Mouse (Mus musculus) heart, embryonic 10.5 days (tissue): ENCODE data around the gene Rad23a. TPM values are rescaled to one million over a fixed set of nuclear protein-coding genes. Genes with fewer than 3 reads are reported as not detected.
A peak's percentile ranks its signal among the peaks of the same experiment; 100 is the strongest.

Experiments used
- DNase-seq: peaks from one replicate; pipeline ENCODE4 v3.0.0-alpha.2; 2017; ENCODE audit warnings: low spot score
- H3K27ac ChIP-seq: fragments of 300-500 bp; sonication (generic); 2 replicates; pipeline ENCODE4 v1.5.1; 2016; ENCODE audit warnings: mild to moderate bottlenecking
- H3K27me3 ChIP-seq: fragments of 300-500 bp; sonication (generic); 2 replicates; pipeline ENCODE4 v1.6.1; 2016; ENCODE audit warnings: mild to moderate bottlenecking; ENCODE audit not compliant: poor library complexity, insufficient read depth, severe bottlenecking
- H3K36me3 ChIP-seq: fragments of 300-500 bp; sonication (generic); 2 replicates; pipeline ENCODE4 v1.6.1; 2016; ENCODE audit warnings: mild to moderate bottlenecking, moderate library complexity
- H3K4me1 ChIP-seq: fragments of 300-500 bp; sonication (generic); 2 replicates; pipeline ENCODE4 v1.6.1; 2016; ENCODE audit warnings: mild to moderate bottlenecking
- H3K4me3 ChIP-seq: fragments of 300-500 bp; sonication (generic); 2 replicates; pipeline ENCODE4 v1.5.1; 2016; ENCODE audit warnings: mild to moderate bottlenecking, moderate library complexity
- H3K9me3 ChIP-seq: fragments of 300-500 bp; sonication (generic); 2 replicates; pipeline ENCODE4 v1.6.1; 2016; ENCODE audit warnings: mild to moderate bottlenecking, moderate library complexity
- WGBS: fragments of 180-500 bp; shearing (Covaris S2); methylation state at CpG from one replicate; pipeline ENCODE4 v1.1.7; 2016; 5-methylcytosine and 5-hydroxymethylcytosine counted together
- polyA plus RNA-seq: library from polyadenylated mRNA; unstranded; fragments of >200 nt; fragmentation: Nextera tagmentation; extraction: Ambion mirVana; gene quantifications from 2 replicates; pipeline ENCODE4 v1.2.1, GENCODE M21; 2016

The Rad23a gene
- polyA plus RNA-seq, 1 experiment from 2014 or later = 137 TPM

DNA sequence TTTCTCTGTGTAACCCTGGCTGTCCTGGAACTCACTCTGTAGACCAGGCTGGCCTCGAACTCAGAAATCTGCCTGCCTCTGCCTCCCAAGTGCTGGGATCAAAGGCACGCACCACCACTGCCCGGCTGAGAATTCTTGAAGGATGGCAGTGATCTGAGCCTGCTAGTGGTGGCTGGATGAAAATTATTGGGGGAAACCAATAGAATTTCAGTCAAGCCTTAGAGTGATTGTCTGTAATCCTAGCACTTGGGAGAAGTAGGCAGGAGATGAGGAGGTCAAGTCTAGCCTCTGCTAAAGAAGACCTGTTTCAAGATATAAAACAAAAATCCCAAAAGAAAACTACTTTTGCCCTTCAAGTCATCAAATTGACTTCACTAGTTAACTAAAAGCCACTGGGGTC, 16.0 kb upstream of the Rad23a start:
- 89% methylated on average over 3 of the region's 3 CpGs for WGBS
- Histone ChIP-seq H3K36me3 (peaks cover 26% of the 10 kb centered on the region), H3K27ac (peak overlapping the region; percentile 96)

DNA sequence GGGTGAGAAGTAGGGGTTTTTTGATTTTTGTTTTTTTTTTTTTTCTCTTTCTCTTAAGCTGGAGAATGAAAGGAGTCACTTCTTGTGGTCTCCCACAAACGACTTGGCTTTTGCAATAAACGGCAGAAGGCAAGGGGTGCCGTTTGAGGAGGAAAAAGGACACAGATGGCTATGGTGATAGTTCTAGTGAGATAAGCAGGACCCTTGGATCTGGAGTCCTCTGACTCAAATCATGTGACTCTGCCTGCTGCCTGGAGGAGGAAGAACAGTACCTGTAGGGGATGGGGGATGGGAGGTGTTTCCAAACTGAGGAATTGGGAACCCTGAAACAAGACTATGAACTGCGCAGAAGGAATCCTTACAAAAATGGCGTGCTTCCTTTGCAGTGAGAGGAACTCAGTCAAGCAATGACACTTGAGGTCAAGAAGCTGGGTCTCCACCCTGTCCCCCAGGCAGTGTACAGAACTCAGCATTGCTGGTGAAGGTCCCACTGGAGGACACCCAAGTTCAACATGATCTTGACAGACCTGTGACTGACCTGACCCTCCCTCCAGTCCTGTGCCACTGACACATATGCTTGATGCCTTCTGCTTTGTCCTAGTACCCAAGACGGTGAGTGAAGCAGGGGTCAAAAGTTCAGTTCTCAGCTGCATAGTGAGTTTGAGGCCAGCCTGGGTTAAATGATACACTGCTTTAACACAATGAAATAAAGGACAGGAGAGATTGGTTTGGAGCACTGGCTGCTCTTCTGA, 7.4 kb upstream of the Rad23a start:
- no peak for DNase-seq
- peaks cover 26% of the 10 kb centered on the region for H3K4me1 ChIP-seq
- peak overlapping the region; percentile 97 for H3K27ac ChIP-seq
- peak overlapping the region; percentile 98 for H3K4me3 ChIP-seq
- WGBS = 37% methylated on average over 6 of the region's 6 CpGs
- H3K27me3 ChIP-seq = no peaks in the 10 kb centered on the region
- H3K36me3 ChIP-seq = peaks cover 32% of the 10 kb centered on the region
- no peaks in the 10 kb centered on the region for H3K9me3 ChIP-seq

More for the DNA sequence above, 16.0 kb upstream of the Rad23a start:
- peak overlapping the region; percentile 98 for H3K4me3 ChIP-seq
- H3K27me3 ChIP-seq = no peaks in the 10 kb centered on the region
- H3K9me3 ChIP-seq = no peaks in the 10 kb centered on the region
- H3K4me1 ChIP-seq = peaks cover 17% of the 10 kb centered on the region
- DNase-seq = no peak

DNA sequence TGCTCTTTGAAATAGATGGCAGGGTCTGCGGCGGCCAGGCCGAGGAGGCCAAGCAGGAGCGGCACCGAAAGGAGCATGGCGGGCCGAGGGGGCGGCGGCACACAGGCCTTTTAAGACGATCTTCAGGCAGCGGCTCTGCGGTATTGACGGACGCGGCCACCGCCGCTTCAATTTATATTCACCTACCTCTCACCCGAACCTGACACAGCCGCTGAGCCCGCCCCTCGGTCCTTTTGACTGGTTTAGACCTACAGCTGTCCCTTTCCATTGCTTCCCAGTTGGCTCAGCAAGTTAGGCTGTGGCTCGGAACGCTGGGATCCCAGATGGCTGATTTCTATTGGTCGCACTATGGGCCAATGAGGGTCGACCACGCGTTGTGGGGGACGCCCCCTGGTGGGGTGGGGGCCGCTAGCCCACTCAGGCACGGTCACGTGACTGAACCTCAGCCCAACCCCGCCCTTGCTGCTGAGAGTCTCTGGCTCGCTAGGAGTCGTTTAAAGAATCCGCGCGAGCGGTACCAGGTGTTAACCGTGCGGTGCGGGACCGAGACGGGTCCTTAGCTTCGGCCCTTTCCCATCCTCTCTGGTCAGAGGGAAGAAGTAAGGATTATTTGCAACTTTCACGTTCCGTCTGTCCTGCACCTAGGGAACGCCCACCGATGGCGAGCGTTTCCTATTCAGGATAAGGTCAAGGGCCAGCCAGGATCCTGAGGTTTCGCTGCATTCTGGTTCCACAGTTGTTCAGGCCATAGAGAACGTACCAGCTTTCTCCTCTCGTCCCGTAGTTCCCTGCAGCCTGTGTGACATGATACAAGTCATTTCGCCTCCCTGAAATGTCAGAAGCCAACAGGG, 6.5 kb upstream of the Rad23a start, which contains the start of gene Calr:
Calr (minus strand) TSS at position 213 of the 851 bp plus-strand sequence.
- peak within 1 kb of the TSS; percentile 97 for H3K27ac ChIP-seq
- no peaks in the 10 kb centered on the region for H3K27me3 ChIP-seq
- peak; percentile 100 for DNase-seq
- peaks cover 41% of the 10 kb centered on the region for H3K36me3 ChIP-seq
- peak within 1 kb of the TSS; percentile 98 for H3K4me3 ChIP-seq
- under 1% methylated on average over 55 of the region's 55 CpGs for WGBS
- H3K9me3 ChIP-seq = no peaks in the 10 kb centered on the region
- H3K4me1 ChIP-seq = peaks cover 29% of the 10 kb centered on the region

DNA sequence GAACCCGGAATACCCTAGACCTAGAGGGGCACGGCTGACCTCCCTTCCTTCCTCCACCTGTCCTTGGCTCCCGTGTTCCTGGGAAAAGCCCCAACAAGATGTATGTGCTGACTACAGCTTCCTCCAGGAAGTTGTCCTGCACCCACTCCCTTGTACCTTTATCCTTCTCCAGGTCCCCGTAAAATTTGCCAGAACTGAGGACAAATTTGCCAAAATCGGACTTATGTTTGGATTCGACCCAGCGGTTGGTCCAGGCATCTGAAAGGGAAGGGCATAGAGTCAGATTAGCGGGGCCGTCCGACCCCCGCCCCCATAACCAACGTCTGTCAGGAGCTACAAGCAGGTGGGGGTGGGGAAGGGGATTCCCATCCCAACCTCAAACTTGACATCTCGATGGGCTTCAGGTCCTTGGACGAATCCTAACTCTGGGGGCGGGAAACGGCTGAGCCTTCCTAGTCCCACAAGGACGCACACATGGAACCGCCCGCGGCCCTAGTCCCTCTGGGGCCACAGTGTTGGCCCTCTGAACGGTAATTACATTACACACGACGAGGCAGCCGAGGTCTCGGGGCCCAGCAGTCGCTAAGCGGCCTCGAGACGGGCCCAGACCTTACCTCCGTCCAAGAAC, 5.7 kb upstream of the Rad23a start:
- Histone ChIP-seq H3K9me3 (no peaks in the 10 kb centered on the region), H3K27me3 (no peaks in the 10 kb centered on the region), H3K36me3 (peaks cover 48% of the 10 kb centered on the region), H3K4me1 (peaks cover 29% of the 10 kb centered on the region), H3K27ac (peak overlapping the region; percentile 97), H3K4me3 (peak overlapping the region; percentile 98)
- no peak for DNase-seq
- under 1% methylated on average over 30 of the region's 30 CpGs for WGBS

DNA sequence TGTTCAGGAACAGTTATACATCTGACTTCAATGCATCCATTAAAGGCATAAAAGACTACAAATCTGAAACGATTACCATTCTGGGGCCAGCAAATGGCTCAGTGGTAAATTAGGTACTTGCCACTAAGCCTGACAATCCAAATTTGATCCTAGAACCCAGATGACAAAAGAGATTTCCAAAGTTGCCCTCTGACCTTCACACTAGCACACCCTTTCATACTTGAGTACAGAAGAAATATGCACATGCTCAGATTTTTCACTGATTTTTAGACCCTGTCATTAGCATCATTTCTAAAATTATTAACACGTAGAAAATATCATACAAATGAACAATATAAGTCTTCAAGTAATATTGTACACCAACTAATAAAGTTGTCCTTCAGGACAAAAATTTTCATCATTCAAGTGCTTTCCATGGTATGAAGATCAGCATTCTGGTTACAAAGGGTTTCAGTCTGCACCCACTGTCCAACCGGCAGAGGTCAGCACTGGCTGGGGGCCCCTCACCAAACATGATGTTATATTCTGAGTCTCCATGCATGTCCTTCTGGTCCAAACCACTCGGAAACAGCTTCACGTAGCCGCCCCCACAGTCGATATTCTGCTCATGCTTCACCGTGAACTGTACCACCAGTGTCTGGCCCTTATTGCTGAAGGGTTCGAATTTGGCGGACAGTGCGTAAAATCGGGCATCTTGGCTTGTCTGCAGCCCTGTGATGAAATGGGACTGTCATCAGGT, 5.1 kb upstream of the Rad23a start:
- Histone ChIP-seq H3K36me3 (peaks cover 49% of the 10 kb centered on the region), H3K27me3 (no peaks in the 10 kb centered on the region), H3K9me3 (no peaks in the 10 kb centered on the region), H3K4me3 (peak overlapping the region; percentile 98), H3K27ac (peak overlapping the region; percentile 97), H3K4me1 (peaks cover 29% of the 10 kb centered on the region)
- 15% methylated on average over 12 of the region's 12 CpGs for WGBS
- peak; percentile 79 for DNase-seq

DNA sequence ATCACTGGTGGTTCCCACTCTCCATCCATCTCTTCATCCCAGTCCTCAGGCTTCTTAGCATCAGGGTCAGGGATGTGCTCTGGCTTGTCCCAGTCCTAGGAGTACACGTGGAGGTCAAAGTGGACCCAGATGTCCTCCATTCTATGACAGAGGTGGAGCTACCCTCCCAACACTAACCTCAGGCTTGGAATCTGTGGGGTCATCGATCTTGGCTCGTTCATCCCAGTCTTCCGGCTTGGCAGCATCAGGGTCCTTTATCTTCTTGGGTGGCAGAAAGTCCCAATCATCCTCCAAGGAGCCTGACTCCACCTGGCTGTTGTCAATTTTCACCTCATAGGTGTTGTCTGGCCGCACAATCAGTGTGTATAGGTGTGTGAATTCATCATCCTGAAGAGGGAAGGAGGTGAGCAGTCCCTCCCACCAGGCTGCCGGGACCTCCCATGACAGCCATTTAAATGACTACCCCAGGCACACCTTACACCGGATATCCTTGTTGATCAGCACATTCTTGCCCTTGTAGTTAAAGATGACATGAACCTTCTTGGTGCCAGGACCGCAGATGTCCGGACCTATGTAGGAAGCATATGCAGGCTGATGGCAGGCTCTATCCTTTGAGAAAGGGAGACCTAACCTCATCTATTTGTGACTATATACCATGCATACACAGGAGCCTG, 4.1 kb upstream of the Rad23a start:
- Histone ChIP-seq H3K27ac (no peak overlapping the region), H3K27me3 (no peaks in the 10 kb centered on the region), H3K4me3 (peak overlapping the region; percentile 98), H3K4me1 (peaks cover 29% of the 10 kb centered on the region), H3K9me3 (no peaks in the 10 kb centered on the region), H3K36me3 (peaks cover 49% of the 10 kb centered on the region)
- WGBS = 81% methylated on average over 9 of the region's 9 CpGs
- no peak for DNase-seq

DNA sequence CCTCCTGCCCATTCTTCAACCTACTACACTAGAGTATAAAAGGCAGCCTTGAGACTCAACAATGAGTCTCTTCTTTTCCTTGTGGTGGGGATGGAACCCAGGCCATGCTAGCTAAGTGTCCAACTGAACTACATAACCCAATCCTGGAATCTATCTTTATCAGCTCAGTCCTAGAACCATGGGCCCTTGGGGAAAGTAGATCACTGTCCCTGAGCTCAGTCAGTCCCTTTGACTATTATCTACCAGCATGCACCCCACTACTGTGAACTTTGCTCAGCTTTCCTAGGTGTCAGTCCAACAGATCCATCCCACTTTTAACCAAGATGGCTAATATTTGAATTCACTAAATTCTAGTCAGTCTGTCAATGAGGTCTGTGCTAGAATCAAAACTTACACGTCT, 1.0 kb upstream of the Rad23a start:
- no peak overlapping the region for H3K27ac ChIP-seq
- peaks cover 39% of the 10 kb centered on the region for H3K4me1 ChIP-seq
- no peak overlapping the region for H3K4me3 ChIP-seq
- 77% methylated on average over 1 of the region's 1 CpGs for WGBS
- no peaks in the 10 kb centered on the region for H3K9me3 ChIP-seq
- no peak for DNase-seq
- peaks cover 71% of the 10 kb centered on the region for H3K36me3 ChIP-seq
- no peaks in the 10 kb centered on the region for H3K27me3 ChIP-seq

DNA sequence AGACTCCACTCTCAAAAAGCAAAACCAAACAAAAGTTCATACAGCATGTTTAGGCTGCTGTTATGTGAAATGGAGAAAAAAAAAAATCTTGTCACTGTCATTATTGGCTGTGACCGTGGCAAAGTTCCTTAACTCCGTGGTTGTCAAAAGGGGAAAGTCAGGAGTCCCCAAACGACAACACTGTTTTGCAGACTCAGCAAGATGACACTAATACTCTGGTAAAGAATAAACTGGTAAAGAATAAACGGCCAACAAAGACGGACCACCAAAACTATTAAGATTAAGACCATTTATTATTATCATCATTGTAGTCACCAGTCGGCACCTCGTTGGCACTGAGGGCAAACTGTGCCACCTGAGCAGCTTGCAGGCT, 604 bp downstream of the Rad23a start:
- H3K27me3 ChIP-seq = no peaks in the 10 kb centered on the region
- 5% methylated on average over 7 of the region's 7 CpGs for whole genome bisulfite sequencing
- H3K4me1 ChIP-seq = peaks cover 36% of the 10 kb centered on the region
- H3K36me3 ChIP-seq = peaks cover 75% of the 10 kb centered on the region
- H3K4me3 ChIP-seq = peak overlapping the region; percentile 88
- no peaks in the 10 kb centered on the region for H3K9me3 ChIP-seq
- peak overlapping the region; percentile 97 for H3K27ac ChIP-seq
- no peak for DNase-seq

DNA sequence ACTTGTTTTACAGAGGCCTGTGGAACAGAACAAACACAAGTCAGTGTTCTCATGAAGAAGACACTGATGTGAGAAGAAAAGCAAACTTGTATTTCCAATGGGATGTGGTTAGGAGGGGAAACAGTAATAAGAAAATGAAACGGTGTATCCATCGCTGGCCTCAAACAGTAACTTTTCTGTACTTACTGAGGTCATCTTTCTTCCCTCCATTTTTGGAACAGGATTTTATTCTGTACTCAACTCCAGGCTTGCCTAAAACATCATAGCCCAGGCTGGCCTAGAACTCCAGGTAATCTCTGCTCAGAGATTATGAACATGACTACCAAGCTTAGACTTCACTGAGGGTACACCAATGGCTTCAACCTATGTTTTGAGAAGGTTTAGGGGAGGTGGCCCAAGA, 1.1 kb downstream of the Rad23a start:
- Histone ChIP-seq H3K4me3 (peak overlapping the region; percentile 88), H3K27ac (peak overlapping the region; percentile 97; the same call in 1 of the 2 replicates), H3K36me3 (peaks cover 75% of the 10 kb centered on the region), H3K4me1 (peaks cover 35% of the 10 kb centered on the region), H3K9me3 (no peaks in the 10 kb centered on the region), H3K27me3 (no peaks in the 10 kb centered on the region)
- DNase-seq = no peak
- WGBS = 89% methylated on average over 2 of the region's 2 CpGs

DNA sequence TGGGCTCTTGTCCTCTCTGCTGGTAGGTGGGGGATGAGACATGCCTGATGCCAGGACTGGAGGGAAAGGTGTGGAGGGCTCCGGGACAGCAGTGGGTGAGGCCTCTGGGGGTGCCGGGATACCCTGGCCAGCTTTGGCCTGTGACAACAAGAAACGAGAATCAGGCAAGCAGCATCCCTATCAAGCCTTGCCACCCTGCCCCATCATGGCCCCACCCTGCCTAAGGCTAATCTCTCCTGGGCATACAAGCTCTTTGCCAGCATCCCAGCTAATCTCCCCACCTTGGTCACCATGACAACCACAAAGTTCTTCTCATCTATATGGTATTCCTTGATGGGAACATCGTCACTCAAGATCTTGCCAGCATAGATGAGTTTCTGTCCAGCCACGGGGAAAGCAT, 2.0 kb downstream of the Rad23a start:
- WGBS = 87% methylated on average over 5 of the region's 5 CpGs
- Histone ChIP-seq H3K4me1 (peaks cover 37% of the 10 kb centered on the region), H3K9me3 (no peaks in the 10 kb centered on the region), H3K4me3 (no peak overlapping the region), H3K27me3 (no peaks in the 10 kb centered on the region), H3K36me3 (peaks cover 74% of the 10 kb centered on the region), H3K27ac (no peak overlapping the region)
- peak; percentile 84 for DNase-seq

DNA sequence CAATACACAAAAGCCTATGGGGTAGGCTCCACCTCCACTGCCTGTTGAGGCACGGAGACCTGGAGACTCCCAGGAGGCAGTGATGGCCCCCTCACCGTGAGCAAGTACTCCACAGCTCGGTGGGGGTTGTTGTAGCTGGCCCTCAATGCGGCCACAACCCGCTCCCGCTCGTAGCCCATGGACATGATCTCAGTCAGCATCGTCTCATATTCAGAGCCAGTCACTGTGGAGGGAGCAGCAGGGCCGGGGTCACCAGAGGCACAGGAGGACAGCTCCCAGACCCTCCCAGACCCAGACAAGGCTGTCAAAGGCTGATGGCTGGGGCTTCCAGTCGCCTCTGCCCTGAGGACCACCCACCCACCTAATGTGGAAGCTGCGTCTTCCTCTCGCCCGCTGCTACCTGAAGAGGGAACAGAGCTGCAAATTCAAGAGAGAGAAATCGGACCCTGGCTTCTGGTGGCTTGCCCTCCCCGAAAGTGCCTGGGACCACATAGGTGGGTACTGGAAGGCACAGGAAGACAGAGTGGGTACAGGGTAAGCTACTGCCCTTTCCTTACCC, 2.5 kb downstream of the Rad23a start:
- Histone ChIP-seq H3K4me3 (peak overlapping the region; percentile 15; the same call in 1 of the 2 replicates), H3K4me1 (peaks cover 40% of the 10 kb centered on the region), H3K36me3 (peaks cover 69% of the 10 kb centered on the region), H3K27ac (peak overlapping the region; percentile 64), H3K27me3 (no peaks in the 10 kb centered on the region), H3K9me3 (no peaks in the 10 kb centered on the region)
- no peak for DNase-seq
- 83% methylated on average over 15 of the region's 15 CpGs for WGBS
